ENCODE assay signal across 12 mouse cellular contexts in genomic region chr7:124198811-124199570, GRCm38 (mm10).
DNase-seq lines count a peak whose midpoint lies in the region; ATAC-seq and TF ChIP-seq lines count a peak whose summit lies in the region.
"Had no signal": no experiment of that assay in that cellular context is flagged by ENCODE, and none has a peak within 500 bp of the region (broad histone marks: within the 10 kb centered on the region; RNA-seq: fewer than 3 reads in every experiment).

No protein-coding gene starts in this region.

- no peak for ATAC-seq in hindbrain, postnatal 0 days
- no peak for ATAC-seq in hindbrain, embryonic 12.5 days (ENCODE audit: low FRiP score)
- no peak for ATAC-seq in forebrain, embryonic 15.5 days (replicated peaks)
- no peak for ATAC-seq in monocyte, adult 5-6 weeks (replicated peaks; ENCODE audit: insufficient number of reproducible peaks, low FRiP score, low TSS enrichment, poor library complexity, severe bottlenecking)
- ATAC-seq: Patski had no signal

- H3K9ac ChIP-seq in hindbrain, postnatal 0 days (replicated peaks; ENCODE audit: low read length), result no peak overlapping the region
- no peak overlapping the region for H3K9ac ChIP-seq in hindbrain, embryonic 12.5 days
- no peak overlapping the region for H3K9ac ChIP-seq in forebrain, embryonic 15.5 days (replicated peaks)
- H3K9ac ChIP-seq: embryonic facial prominence, embryonic 13.5 days; stomach, embryonic 15.5 days had no signal

- no peaks in the 10 kb centered on the region for H3K36me3 ChIP-seq in hindbrain, postnatal 0 days (ENCODE audit: insufficient read depth, low read length)
- H3K36me3 ChIP-seq in hindbrain, embryonic 12.5 days, result no peaks in the 10 kb centered on the region
- no peaks in the 10 kb centered on the region for H3K36me3 ChIP-seq in forebrain, embryonic 15.5 days
- H3K36me3 ChIP-seq: embryonic facial prominence, embryonic 13.5 days; stomach, embryonic 15.5 days had no signal

- no peak for TF ChIP-seq CTCF in hindbrain, postnatal 0 days (IDR thresholded peaks at IDR 0.05; ENCODE audit: low read depth)

- no peaks in the 10 kb centered on the region for H3K9me3 ChIP-seq in hindbrain, postnatal 0 days (ENCODE audit: low read length)
- no peaks in the 10 kb centered on the region for H3K9me3 ChIP-seq in hindbrain, embryonic 12.5 days (replicated peaks)
- no peaks in the 10 kb centered on the region for H3K9me3 ChIP-seq in forebrain, embryonic 15.5 days
- H3K9me3 ChIP-seq: embryonic facial prominence, embryonic 13.5 days; stomach, embryonic 15.5 days had no signal

- no peak overlapping the region for H3K27ac ChIP-seq in hindbrain, postnatal 0 days
- H3K27ac ChIP-seq in hindbrain, embryonic 12.5 days, result no peak overlapping the region
- H3K27ac ChIP-seq in forebrain, embryonic 15.5 days (replicated peaks), result no peak overlapping the region
- H3K27ac ChIP-seq: embryonic facial prominence, embryonic 13.5 days; stomach, embryonic 15.5 days had no signal

- no peaks in the 10 kb centered on the region for H3K4me1 ChIP-seq in hindbrain, postnatal 0 days (ENCODE audit: insufficient read depth, low read length)
- no peaks in the 10 kb centered on the region for H3K4me1 ChIP-seq in hindbrain, embryonic 12.5 days
- H3K4me1 ChIP-seq in forebrain, embryonic 15.5 days, result no peaks in the 10 kb centered on the region
- H3K4me1 ChIP-seq: embryonic facial prominence, embryonic 13.5 days; stomach, embryonic 15.5 days had no signal

- H3K4me3 ChIP-seq in hindbrain, postnatal 0 days (ENCODE audit: low read length), result no peak overlapping the region
- no peak overlapping the region for H3K4me3 ChIP-seq in hindbrain, embryonic 12.5 days
- H3K4me3 ChIP-seq in forebrain, embryonic 15.5 days, result no peak overlapping the region
- H3K4me3 ChIP-seq: embryonic facial prominence, embryonic 13.5 days; stomach, embryonic 15.5 days had no signal

- WGBS in hindbrain, postnatal 0 days, result 61% methylated on average over 6 of the region's 6 CpGs
- WGBS in hindbrain, embryonic 12.5 days, result 81% methylated on average over 6 of the region's 6 CpGs
- WGBS in forebrain, embryonic 15.5 days, result 78% methylated on average over 6 of the region's 6 CpGs

- no peaks in the 10 kb centered on the region for H3K27me3 ChIP-seq in hindbrain, postnatal 0 days (ENCODE audit: insufficient read depth, low read length)
- H3K27me3 ChIP-seq in hindbrain, embryonic 12.5 days, result no peaks in the 10 kb centered on the region
- H3K27me3 ChIP-seq in forebrain, embryonic 15.5 days, result no peaks in the 10 kb centered on the region
- H3K27me3 ChIP-seq: embryonic facial prominence, embryonic 13.5 days; Patski; stomach, embryonic 15.5 days had no signal

- no peak overlapping the region for H3K4me2 ChIP-seq in hindbrain, postnatal 0 days (ENCODE audit: low read depth, low read length)
- H3K4me2 ChIP-seq in hindbrain, embryonic 12.5 days (replicated peaks), result no peak overlapping the region
- H3K4me2 ChIP-seq in forebrain, embryonic 15.5 days (replicated peaks), result no peak overlapping the region
- H3K4me2 ChIP-seq: embryonic facial prominence, embryonic 13.5 days; heart, embryonic 11.5 days; stomach, embryonic 15.5 days had no signal

- DNase-seq in hindbrain, postnatal 0 days (ENCODE audit: low spot score), result peak; percentile 51
- DNase-seq in 416B (ENCODE audit: low read depth), result peak; percentile 12
- peak; percentile 31 for DNase-seq in ZHBTc4 (ENCODE audit: low read depth, low spot score)
- DNase-seq in forelimb bud, embryonic 11.5 days (ENCODE audit: low read depth, low spot score), result peak; percentile 69
- DNase-seq in adrenal gland, adult 2 months, result no peak
